Mouse (Mus musculus) heart, embryonic 13.5 days (tissue): ENCODE measurements around the gene Mgat5. TPM values are rescaled to one million over a fixed set of nuclear protein-coding genes. Genes with fewer than 3 reads are reported as not detected.
A peak's percentile ranks its signal among the peaks of the same experiment; 100 is the strongest.

Experiments
- ATAC-seq: fragments of 200-750 bp; cut with Nextera tagmentation; 2 replicates; pipeline ENCODE4 v1.8.0; 2017; ENCODE audit warnings: moderate TSS enrichment; ENCODE audit not compliant: insufficient number of reproducible peaks, low FRiP score, low TSS enrichment; ENCODE audit errors: extremely low read depth
- H3K27ac ChIP-seq: fragments of 300-500 bp; sonication (generic); replicated peaks from 2 replicates; pipeline ENCODE4 v1.5.1; 2015; ENCODE audit warnings: moderate library complexity, mild to moderate bottlenecking, inconsistent platforms
- H3K27me3 ChIP-seq: fragments of 300-500 bp; sonication (generic); replicated peaks from 2 replicates; pipeline ENCODE4 v1.6.1; 2015; ENCODE audit warnings: mild to moderate bottlenecking, inconsistent platforms
- H3K36me3 ChIP-seq: fragments of 300-500 bp; sonication (generic); 2 replicates; pipeline ENCODE4 v1.6.1; 2015; ENCODE audit warnings: mild to moderate bottlenecking, inconsistent platforms
- H3K4me1 ChIP-seq: fragments of 300-500 bp; sonication (generic); 2 replicates; pipeline ENCODE4 v1.6.1; 2015; ENCODE audit warnings: inconsistent platforms
- H3K4me2 ChIP-seq: fragments of 300-500 bp; sonication (generic); 2 replicates; pipeline ENCODE4 v1.6.1; 2015; ENCODE audit warnings: inconsistent platforms, mild to moderate bottlenecking, moderate library complexity
- H3K4me3 ChIP-seq: fragments of 300-500 bp; sonication (generic); 2 replicates; pipeline ENCODE4 v1.5.1; 2015; ENCODE audit warnings: moderate library complexity, mild to moderate bottlenecking, inconsistent platforms
- H3K9ac ChIP-seq: fragments of 300-500 bp; sonication (generic); 2 replicates; pipeline ENCODE4 v1.6.1; 2015; ENCODE audit warnings: inconsistent platforms, mild to moderate bottlenecking, moderate library complexity
- H3K9me3 ChIP-seq: fragments of 300-500 bp; sonication (generic); 2 replicates; pipeline ENCODE4 v1.6.1; 2016; ENCODE audit warnings: inconsistent platforms
- WGBS: fragments of 180-500 bp; shearing (Covaris S2); methylation state at CpG from one replicate; pipeline ENCODE4 v1.1.7; 2015; ENCODE audit warnings: mixed read lengths; 5-methylcytosine and 5-hydroxymethylcytosine counted together
- polyA plus RNA-seq: library from polyadenylated mRNA; unstranded; fragments of >200 nt; fragmentation: Nextera tagmentation; extraction: Ambion mirVana; gene quantifications from 2 replicates; pipeline ENCODE4 v1.2.1, GENCODE M21; 2015

Gene Mgat5
- polyA plus RNA-seq, 1 experiment from 2014 or later = 3.4 TPM

DNA sequence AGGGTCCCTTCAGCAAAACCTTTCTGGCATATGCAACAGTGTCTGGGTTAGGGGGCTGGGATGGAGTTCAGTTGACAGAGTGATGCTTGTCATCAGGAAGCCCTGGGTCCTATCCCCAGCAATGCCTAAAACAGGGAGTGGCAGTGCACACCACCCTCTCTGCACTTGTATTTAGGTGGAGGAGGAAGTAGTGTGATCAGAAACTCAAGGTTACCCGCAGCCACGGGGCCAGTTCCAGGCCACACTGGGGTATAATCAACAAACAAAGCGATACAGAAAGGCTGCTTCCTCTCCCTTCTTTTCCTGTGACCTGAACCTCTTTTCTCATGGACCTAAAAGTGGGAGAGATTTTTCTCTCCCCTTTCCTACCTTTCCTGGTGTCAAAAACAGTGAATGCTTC, 116.8 kb downstream of the Mgat5 start:
- H3K36me3 ChIP-seq = peaks cover 14% of the 10 kb centered on the region
- 0 out of 2 replicates have a peak overlapping the region, but pooled peaks have one; percentile 31 for H3K27ac ChIP-seq
- no peaks in the 10 kb centered on the region for H3K27me3 ChIP-seq
- no peaks in the 10 kb centered on the region for H3K9me3 ChIP-seq
- 37% methylated on average over 3 of the region's 3 CpGs for WGBS
- no peak for ATAC-seq
- no peak overlapping the region for H3K9ac ChIP-seq
- no peak overlapping the region for H3K4me2 ChIP-seq
- H3K4me1 ChIP-seq = peaks cover 40% of the 10 kb centered on the region
- no peak overlapping the region for H3K4me3 ChIP-seq

DNA sequence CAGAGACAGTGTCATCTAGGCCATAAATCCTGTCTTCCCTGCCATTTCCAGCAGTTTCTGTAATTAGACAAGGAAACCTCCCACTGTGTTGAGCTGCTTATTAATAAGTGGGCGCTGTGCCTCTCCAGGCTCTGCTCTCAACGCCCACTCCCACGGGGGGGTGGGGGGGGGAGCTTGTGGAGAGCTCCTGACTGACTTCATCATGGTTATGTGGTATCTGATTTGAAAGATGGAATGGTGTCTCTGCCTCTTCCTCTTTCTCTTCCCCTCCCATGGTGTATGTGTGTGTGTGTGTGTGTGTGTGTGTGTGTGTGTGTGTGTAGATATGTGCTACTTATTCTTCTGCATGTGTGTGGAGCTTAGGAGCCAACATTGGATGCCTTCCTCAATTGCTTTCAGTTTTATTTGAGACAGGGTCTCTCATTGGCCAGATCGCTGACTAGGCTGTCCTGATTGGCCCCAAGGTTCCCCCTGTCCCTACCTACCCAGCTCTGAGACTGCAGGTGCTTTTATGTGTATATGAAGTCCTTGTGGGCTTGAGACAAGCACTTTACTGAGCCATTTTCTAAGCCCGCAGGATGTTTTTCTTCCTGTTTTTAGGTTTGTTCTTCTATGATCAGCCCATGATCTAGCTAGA, 117.5 kb downstream of the Mgat5 start:
- Histone ChIP-seq H3K9ac (no peak overlapping the region), H3K27ac (no peak overlapping the region), H3K4me3 (no peak overlapping the region), H3K4me2 (no peak overlapping the region), H3K4me1 (peaks cover 37% of the 10 kb centered on the region), H3K27me3 (no peaks in the 10 kb centered on the region), H3K9me3 (no peaks in the 10 kb centered on the region), H3K36me3 (peaks cover 14% of the 10 kb centered on the region)
- 60% methylated on average over 5 of the region's 5 CpGs for WGBS
- ATAC-seq = no peak

- Histone ChIP-seq H3K36me3 (peaks cover 14% of the 10 kb centered on the region), H3K4me1 (peaks cover 40% of the 10 kb centered on the region), H3K4me2 (no peak overlapping the region), H3K27ac (no peak overlapping the region), H3K9ac (no peak overlapping the region), H3K27me3 (no peaks in the 10 kb centered on the region), H3K9me3 (no peaks in the 10 kb centered on the region), H3K4me3 (no peak overlapping the region)
- ATAC-seq = no peak
- 83% methylated on average over 8 of the region's 8 CpGs for WGBS
These were observed 120.9 kb downstream of the Mgat5 start for GRCm38 (mm10) chr1:127325601-127326198.

DNA sequence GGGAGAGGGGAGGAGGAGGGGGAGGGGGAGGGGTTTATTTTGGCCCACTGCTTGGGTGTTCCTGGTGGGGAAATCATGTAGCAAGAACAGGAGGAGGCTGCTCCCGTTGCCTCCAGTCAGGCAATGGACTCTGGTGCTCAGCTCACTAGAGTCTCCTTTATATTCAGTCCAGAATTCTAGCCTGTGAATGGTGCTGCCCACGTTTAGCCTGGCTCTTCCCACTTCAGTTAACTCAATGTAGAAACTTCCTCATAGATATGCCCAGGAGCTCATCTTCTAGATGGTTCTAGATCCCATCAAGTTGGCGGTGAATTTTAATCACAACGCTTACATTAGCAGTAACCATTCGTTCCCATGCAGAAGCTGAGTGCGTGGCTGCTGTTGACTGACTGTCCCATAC, 123.0 kb downstream of the Mgat5 start:
- 76% methylated on average over 6 of the region's 6 CpGs for WGBS
- H3K4me2 ChIP-seq = no peak overlapping the region
- peaks cover 24% of the 10 kb centered on the region for H3K4me1 ChIP-seq
- H3K4me3 ChIP-seq = no peak overlapping the region
- no peaks in the 10 kb centered on the region for H3K27me3 ChIP-seq
- H3K9me3 ChIP-seq = no peaks in the 10 kb centered on the region
- ATAC-seq = no peak
- no peak overlapping the region for H3K27ac ChIP-seq
- no peak overlapping the region for H3K9ac ChIP-seq
- H3K36me3 ChIP-seq = peaks cover 14% of the 10 kb centered on the region

DNA sequence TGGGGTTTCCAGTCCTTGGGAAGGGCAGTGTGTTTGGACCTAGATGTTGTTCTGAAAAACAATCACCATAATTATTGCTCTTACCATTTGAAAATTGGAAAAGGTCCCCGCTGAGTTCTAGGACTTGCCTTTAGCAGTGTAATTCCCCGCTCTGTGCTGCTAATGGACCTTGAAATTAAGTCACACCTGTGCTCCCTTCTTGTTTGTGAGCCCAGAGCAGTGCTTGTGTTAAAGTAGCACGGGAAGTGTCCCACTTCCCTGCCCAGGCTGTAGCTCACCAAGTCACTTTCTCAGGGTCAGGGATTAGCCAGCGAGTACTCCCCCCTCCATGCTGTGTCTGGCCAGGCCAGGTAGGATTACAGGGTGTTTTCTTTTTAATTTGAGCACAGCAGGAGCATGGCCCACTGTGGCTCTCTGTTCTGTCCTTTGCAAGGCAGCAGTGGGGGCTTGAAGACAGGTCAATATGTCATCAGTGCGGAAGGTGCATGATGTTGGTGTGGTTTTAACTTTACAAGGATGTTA, 123.6 kb downstream of the Mgat5 start:
- Histone ChIP-seq H3K27ac (no peak overlapping the region), H3K9ac (no peak overlapping the region), H3K4me3 (no peak overlapping the region), H3K9me3 (no peaks in the 10 kb centered on the region), H3K4me1 (peaks cover 24% of the 10 kb centered on the region), H3K27me3 (no peaks in the 10 kb centered on the region), H3K4me2 (no peak overlapping the region), H3K36me3 (peaks cover 13% of the 10 kb centered on the region)
- no peak for ATAC-seq
- WGBS = 63% methylated on average over 5 of the region's 5 CpGs

DNA sequence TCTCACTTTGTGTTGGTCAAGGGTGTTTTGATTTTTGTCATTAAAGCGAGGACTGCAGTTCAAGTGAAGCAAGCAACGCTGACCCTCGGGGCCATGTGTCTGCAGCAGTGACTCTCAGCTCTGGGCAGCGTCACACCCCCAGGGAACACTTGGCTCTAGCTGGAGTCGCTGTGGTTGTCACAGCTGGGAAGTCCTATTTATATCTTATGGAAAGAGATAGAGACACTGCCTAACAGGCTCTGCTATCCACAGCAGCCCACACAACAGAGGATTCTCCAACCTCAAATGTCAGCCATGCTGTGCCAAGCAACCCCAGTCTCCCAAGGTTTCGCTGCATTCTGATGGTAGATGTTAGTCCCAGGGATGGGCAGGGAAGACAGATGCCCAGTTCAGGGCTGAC, 125.0 kb downstream of the Mgat5 start:
- H3K4me2 ChIP-seq = no peak overlapping the region
- peaks cover 24% of the 10 kb centered on the region for H3K4me1 ChIP-seq
- H3K27me3 ChIP-seq = no peaks in the 10 kb centered on the region
- 41% methylated on average over 6 of the region's 6 CpGs for WGBS
- peak overlapping the region; percentile 73 for H3K27ac ChIP-seq
- H3K9me3 ChIP-seq = no peaks in the 10 kb centered on the region
- no peak overlapping the region for H3K4me3 ChIP-seq
- peak; percentile 37; the same call in 1 of the 2 replicates for ATAC-seq
- H3K36me3 ChIP-seq = no peaks in the 10 kb centered on the region
- H3K9ac ChIP-seq = no peak overlapping the region

GRCm38 (mm10) chr1:127337740-127338139, 132.9 kb downstream of the Mgat5 start:
- H3K4me2 ChIP-seq = no peak overlapping the region
- H3K27me3 ChIP-seq = no peaks in the 10 kb centered on the region
- peaks cover 21% of the 10 kb centered on the region for H3K4me1 ChIP-seq
- ATAC-seq = no peak
- H3K36me3 ChIP-seq = no peaks in the 10 kb centered on the region
- H3K27ac ChIP-seq = no peak overlapping the region
- WGBS = 80% methylated on average over 10 of the region's 10 CpGs
- H3K9ac ChIP-seq = no peak overlapping the region
- no peaks in the 10 kb centered on the region for H3K9me3 ChIP-seq
- no peak overlapping the region for H3K4me3 ChIP-seq

GRCm38 (mm10) chr1:127338833-127339487, 134.1 kb downstream of the Mgat5 start:
- H3K9ac ChIP-seq = no peak overlapping the region
- WGBS = 37% methylated on average over 9 of the region's 9 CpGs
- H3K36me3 ChIP-seq = no peaks in the 10 kb centered on the region
- H3K9me3 ChIP-seq = no peaks in the 10 kb centered on the region
- H3K4me1 ChIP-seq = peaks cover 33% of the 10 kb centered on the region
- H3K4me2 ChIP-seq = no peak overlapping the region
- 0 out of 2 replicates have a peak overlapping the region, but pooled peaks have one; percentile 3 for H3K27ac ChIP-seq
- H3K27me3 ChIP-seq = no peaks in the 10 kb centered on the region
- no peak overlapping the region for H3K4me3 ChIP-seq
- ATAC-seq = no peak

GRCm38 (mm10) chr1:127340296-127340695, 135.5 kb downstream of the Mgat5 start:
- no peak overlapping the region for H3K4me3 ChIP-seq
- H3K9ac ChIP-seq = no peak overlapping the region
- H3K4me1 ChIP-seq = peaks cover 47% of the 10 kb centered on the region
- H3K27me3 ChIP-seq = no peaks in the 10 kb centered on the region
- H3K27ac ChIP-seq = no peak overlapping the region
- no peaks in the 10 kb centered on the region for H3K36me3 ChIP-seq
- no peak overlapping the region for H3K4me2 ChIP-seq
- 82% methylated on average over 9 of the region's 9 CpGs for WGBS
- ATAC-seq = no peak
- no peaks in the 10 kb centered on the region for H3K9me3 ChIP-seq

DNA sequence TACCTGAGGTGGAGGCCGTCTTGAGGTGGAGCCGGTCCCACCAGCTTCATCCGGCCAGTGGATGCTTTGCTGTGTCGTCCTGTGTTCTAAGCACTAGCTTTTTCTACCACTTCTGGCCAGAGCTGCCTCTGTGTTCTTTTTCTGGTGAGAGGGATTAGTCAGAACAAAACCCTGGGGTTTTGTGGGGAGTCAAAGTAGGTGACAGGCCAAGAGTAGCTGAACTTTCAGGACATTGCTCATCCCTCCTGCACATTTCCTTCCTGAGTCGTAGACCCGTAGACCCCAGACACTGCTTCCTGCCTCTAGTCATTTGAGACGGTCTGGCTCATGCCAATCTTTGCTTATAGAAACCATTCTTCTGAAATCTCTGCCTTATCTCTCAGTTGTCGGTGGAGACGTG, 140.1 kb downstream of the Mgat5 start:
- H3K9ac ChIP-seq = peak overlapping the region; percentile 24; the same call in 1 of the 2 replicates
- no peak for ATAC-seq
- H3K36me3 ChIP-seq = no peaks in the 10 kb centered on the region
- no peak overlapping the region for H3K4me2 ChIP-seq
- H3K4me1 ChIP-seq = peaks cover 70% of the 10 kb centered on the region
- H3K4me3 ChIP-seq = no peak overlapping the region
- H3K9me3 ChIP-seq = no peaks in the 10 kb centered on the region
- peak overlapping the region; percentile 32; the same call in 1 of the 2 replicates for H3K27ac ChIP-seq
- WGBS = 45% methylated on average over 9 of the region's 9 CpGs
- H3K27me3 ChIP-seq = no peaks in the 10 kb centered on the region

DNA sequence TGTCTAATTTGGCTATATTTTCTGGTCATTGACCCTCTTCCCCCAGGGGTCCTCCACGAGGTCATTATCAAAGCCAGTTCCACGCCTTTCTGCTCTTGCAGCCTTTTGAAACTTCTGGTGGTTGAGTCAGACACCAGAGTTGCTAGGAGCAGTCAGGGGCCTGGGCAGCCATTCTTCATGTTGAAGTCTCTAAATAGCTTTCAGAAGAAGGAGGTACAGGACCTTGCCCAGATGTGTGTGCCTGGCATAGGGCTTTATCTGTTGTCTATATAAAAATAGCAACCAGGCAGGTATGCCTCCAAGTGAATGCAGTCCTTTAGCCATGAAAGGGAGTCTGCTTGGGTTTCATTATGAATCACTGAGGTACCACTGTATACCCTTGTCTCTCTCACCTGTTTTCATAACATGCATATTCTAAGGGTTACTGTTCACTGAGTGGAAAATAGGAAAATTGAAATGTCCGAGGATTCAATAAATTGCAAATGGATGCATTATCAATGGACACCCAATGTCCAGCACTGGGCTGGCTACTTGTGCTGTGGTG, 141.9 kb downstream of the Mgat5 start:
- Histone ChIP-seq H3K9me3 (no peaks in the 10 kb centered on the region), H3K4me2 (no peak overlapping the region)

More for the DNA sequence above, 141.9 kb downstream of the Mgat5 start:
- H3K4me1 ChIP-seq = peaks cover 82% of the 10 kb centered on the region
- no peaks in the 10 kb centered on the region for H3K27me3 ChIP-seq
- H3K9ac ChIP-seq = no peak overlapping the region
- no peak overlapping the region for H3K27ac ChIP-seq
- WGBS = 69% methylated on average over 3 of the region's 3 CpGs
- no peak overlapping the region for H3K4me3 ChIP-seq
- no peaks in the 10 kb centered on the region for H3K36me3 ChIP-seq
- ATAC-seq = no peak
